Mouse (Mus musculus): ENCODE results near the gene Acox3.

Gene Acox3

DNA sequence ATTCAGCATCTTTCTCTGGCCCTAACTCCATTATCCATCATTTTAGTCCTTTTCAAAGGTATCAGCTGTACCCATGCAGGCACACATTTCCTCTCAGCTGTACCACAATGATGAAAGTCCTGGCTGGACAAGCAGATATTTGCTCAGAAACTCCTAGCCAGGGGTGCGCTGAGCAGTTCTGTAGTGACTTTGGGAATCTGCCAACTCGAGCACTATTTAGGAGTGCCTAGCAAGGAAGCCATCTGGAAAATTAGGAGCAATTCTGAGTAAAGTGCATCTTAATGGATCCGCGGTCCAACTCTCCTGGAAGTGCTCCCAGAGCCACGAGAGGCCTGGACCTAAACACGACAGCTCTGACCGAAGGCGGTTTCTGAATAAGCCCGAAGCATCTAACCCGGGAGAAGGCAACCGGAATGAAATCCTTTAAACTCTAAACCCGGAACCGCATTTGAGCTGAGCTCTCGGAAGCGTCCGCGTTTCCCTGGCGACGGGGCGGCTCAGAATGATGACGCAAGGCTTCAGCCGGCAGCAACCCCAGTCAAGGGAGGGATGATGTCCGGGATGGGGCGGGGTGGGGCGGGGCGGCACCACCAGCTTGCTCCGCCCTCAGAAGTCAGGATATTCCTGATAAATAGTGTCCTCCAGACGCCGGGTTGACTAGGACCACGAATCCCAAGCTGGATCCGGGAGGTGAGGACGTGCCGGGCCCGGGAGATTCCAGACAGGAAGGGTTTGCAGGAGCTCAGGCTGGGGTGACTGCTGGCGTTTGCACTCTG, at the start of gene Acox3:
Gene Acox3, plus strand, starts transcription at position 596 of the 776 bp plus-strand sequence.
- peak; percentile 82 to 89 for DNase-seq (ENCODE audit: low read depth in 2 of 2, low spot score in 2 of 2)

GRCm38 (mm10) chr5:35536271-35536670, 46.6 kb upstream of the Acox3 start:
- DNase-seq (ENCODE audit: low read depth in 2 of 2, low spot score in 2 of 2): no peak

DNA sequence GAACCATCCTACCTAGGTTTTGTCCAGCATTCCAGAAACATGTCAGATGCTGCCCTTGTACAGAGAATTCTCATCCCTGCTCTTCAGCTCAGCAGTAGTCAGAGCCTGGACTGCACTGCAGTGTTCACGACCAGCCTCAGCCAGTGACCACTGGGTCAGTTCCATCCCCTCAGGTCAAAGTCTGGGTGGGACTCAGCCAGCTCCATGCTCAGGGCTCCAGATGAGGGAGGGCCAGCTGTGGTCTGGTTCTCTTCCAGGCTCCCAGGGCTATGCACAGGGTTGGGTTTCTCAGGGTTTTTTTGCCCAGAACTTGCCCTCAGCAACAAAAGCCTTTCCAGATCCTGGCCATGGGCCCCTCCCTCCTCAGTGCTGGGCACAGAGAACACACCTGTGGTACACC, 45.4 kb upstream of the Acox3 start:
- DNase-seq (ENCODE audit: low read depth in 2 of 2, low spot score in 2 of 2): no peak

DNA sequence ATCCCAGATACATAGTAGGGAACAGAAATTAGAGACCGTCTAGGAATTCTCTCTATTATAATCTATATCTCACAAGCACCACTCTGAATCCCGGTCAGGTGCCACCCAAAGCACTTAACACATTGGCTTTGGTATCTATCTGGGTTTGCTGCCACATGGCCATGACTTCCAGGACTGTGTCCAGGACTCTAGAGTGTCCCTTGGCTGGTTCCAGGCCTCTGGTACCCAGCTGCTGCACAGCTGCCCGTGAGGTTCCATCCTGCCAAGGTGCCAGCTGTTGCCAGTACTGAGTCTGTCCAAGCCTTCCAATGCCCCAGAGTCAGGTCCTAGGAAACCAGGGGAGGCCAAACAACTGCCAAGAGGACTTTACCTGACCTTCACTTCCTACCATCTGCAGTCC, 44.8 kb upstream of the Acox3 start:
- no peak for DNase-seq (ENCODE audit: low read depth in 2 of 2, low spot score in 2 of 2)

GRCm38 (mm10) chr5:35539576-35539975, 43.3 kb upstream of the Acox3 start:
- DNase-seq (ENCODE audit: low read depth in 2 of 2, low spot score in 2 of 2): no peak

DNA sequence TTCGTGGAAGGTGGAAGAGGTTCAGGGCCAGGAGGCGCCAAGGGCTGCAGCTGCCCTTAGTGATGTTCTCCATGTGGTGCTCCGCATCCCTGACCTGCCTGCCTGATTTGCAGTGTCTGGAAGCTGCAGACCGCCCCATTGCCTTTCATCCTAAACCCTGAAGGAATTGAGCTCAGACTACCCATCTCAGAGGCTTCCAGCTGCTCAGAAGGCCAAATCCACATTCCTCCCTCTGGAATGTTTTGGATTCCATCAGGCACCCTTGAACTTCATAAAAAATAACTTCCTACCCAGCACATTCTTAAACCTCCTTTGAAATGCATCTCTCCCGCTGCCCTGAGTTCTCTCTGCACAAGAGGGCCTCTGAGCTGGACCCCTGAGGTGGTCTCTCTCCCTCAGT, 42.3 kb upstream of the Acox3 start:
- DNase-seq (ENCODE audit: low read depth in 2 of 2, low spot score in 2 of 2): no peak

- no peak for DNase-seq (ENCODE audit: low read depth in 2 of 2, low spot score in 2 of 2)
These were observed 41.6 kb upstream of the Acox3 start for GRCm38 (mm10) chr5:35541059-35541790.

DNA sequence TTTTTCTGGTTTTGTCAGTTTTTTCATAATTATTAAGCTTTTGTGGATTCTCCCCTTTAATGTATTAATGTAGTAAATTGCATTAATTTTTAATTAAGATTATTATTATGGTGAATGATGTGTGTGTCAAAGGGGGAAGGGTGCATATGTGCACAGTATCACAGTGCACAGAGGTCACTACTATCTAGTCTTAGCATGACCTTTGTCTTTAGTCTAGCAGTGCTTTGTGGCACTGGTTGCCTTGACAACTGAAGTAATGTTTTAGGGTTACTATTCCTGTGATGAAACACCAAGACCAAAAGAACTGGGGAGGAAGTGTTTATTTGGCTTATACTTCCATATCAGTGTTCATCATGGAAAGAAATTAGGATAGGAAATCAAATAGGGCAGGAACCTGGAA, 36.7 kb upstream of the Acox3 start:
- no peak for DNase-seq (ENCODE audit: low read depth in 2 of 2, low spot score in 2 of 2)

DNA sequence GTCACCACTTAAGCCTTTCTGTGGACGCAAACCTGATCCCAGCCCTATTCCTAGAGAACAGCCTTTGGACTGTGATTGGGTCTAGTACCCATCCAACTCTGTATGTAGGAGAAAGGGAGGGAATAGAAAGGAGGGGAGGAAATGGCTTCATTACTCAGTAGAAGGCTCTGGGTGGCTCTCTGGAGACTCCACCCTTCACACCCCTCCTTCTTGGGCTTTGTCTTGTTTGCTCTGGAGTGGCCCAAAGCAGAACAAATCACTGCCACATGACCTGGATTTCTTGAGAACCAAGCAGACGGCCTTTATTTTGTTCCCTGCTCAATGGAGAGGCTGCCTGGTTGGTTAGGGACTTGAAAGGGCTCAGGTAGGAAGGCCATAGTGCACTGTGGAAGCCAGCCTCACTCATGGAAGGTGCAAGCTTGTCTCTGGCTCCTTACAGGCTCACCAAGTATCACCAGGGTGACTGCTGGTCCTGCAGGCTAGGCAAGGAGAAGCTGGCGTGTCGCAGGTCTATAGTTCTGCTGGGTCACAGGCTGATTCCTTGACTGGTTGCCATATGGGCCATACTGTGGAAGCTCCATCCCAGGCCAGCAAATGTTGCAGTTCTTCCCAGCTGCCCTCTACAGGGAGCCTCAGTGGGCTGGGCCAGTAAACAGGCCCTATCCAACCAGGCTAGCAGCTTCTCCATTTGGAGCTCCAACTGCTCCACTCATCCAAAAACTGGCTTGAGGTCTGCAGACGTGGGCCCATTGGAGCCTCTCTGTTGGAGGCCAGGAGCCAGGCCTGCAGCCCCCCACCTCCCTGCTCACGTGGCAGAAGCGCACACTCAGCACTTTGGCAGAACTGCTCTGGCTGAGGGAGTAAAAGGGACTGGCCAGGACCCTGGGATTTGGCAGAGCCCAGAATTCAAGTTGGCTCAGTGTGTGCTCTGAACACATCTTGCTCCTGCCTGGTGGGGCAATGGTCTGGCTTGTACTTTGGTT, 30.7 kb upstream of the Acox3 start:
- DNase-seq (ENCODE audit: low read depth in 2 of 2, low spot score in 2 of 2): no peak

DNA sequence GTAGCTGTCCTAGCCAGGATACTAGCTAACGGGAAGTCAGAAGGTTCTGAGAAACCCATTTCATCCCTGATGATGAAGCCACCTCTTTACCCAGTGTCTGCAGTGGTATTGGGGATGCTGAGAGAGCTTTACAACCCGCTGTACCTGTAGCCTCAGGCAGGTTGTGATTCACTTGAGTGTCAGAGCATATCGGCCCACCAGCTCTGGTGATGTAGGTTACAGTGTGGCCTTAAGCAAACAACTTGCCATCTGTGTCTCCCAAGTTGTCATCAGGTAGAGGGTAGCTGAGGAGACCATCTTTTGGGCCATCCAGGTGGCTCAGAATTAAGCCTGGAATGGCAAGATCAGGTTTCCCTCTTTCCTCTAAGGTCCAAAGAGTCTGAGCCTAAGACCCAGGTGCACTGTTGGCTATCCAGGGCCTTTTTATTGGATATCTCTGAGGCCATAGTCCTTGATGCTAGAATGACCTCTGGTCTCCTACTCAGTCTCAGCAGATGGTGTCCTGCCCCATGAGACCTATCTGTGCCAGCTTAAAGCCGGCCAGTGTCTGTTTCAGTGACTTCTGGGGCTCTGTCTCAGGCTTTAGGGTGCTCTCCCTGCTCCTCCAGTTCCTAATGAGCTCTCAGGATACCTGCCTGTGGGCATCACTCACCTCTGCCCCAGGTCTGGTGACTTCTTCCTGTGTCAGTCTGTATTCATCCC, 29.9 kb upstream of the Acox3 start:
- no peak for DNase-seq (ENCODE audit: low read depth in 2 of 2, low spot score in 2 of 2)

GRCm38 (mm10) chr5:35556393-35556792, 26.4 kb upstream of the Acox3 start:
- DNase-seq (ENCODE audit: low read depth in 2 of 2, low spot score in 2 of 2): no peak

DNA sequence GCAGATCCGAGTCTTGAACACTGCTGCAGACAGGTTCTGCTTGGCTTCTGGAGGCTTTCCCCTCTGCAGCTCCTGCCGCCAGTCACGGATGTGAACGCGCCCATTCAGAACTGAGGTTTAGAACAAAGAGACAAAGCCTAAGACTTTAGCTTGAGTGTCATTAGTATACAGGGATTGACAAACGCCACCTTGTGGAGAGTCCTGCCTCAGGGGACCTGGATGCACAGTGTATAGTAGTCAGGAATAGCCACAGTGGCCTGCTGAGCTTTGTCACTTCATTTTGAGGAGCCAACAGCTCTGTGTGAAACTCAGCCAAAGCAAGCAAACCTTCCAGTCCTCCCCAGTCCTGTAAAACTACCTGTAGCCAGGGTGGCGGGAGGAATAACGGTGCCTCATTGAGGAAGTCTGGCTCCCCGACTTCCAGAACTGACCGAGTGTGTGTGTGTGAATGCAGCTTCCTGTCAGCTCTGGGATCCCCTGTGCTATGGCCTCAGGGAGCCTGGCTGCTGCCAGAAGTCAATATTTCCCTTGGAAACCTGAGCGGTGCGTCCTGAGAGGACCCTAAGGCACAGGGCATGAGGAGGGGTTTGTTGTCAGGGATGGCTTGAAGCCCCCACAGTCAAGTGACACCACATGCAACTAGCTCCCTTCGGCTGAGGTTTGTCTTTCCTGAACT, 24.8 kb upstream of the Acox3 start:
- DNase-seq (ENCODE audit: low read depth in 2 of 2, low spot score in 2 of 2): no peak

DNA sequence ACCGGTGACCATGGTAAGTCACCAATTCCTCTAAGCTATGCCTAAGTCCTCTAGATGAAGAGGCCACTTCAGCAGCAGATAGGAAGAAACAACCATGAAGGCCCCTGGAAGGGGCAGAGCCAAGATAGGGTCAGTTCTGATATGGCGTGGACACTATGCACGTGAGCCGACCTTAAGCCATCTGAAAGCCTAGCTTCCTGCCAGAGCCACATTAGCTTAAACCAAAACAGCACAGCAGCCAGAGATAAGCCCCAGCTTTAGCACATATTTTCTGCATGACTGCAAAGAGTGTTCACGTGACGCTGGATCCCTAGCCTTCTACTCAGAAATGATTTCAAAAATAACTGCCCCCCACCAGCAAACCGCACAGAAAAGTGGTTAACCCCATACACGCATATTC, 23.4 kb upstream of the Acox3 start:
- DNase-seq (ENCODE audit: low read depth in 2 of 2, low spot score in 2 of 2): no peak

GRCm38 (mm10) chr5:35562616-35563015, 20.2 kb upstream of the Acox3 start:
- no peak for DNase-seq (ENCODE audit: low read depth in 2 of 2, low spot score in 2 of 2)

GRCm38 (mm10) chr5:35563449-35563848, 19.4 kb upstream of the Acox3 start:
- DNase-seq (ENCODE audit: low read depth in 2 of 2, low spot score in 2 of 2): peak; percentile 56 to 65

DNA sequence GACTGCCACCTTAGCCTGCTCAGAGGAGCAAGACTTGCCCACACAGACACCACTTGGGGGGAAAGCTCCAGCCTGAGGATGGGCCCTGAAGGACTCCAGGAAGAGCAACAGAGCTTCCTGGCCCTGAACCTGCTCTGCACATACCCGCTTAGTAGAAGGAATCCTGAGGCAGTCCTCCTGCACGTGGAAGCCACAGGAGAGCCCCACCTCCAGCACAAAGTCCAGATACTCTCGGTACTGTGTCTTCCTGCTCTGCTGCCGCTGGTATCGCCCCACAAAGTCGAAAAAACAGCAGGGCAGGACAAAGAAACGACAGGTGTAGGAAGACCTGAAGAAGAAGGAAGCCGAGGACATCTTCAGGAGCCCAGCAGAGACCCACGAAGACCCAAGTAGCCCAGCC, 17.6 kb upstream of the Acox3 start:
- no peak for DNase-seq (ENCODE audit: low read depth in 2 of 2, low spot score in 2 of 2)

- no peak for DNase-seq (ENCODE audit: low read depth in 2 of 2, low spot score in 2 of 2)
These were observed 16.2 kb upstream of the Acox3 start for GRCm38 (mm10) chr5:35566632-35567031.

DNA sequence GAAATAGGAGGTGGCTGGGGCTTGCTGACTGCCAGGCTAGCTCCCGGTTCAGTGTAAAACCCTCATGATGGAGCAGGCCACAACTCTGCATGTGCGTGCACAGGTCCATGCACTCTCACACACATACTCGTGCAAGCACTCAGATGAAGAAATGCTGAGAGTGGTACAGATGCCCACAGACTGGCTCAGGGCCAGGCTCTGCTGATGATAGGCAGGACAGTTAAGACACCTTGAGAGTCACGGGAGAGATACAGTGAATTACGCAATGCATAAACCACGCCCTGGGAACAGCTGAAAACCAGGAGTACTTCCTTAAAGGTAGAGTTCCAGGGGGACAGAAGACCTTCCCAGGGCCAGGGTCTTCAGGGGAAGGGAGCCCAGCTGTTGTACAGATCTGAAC, 11.3 kb upstream of the Acox3 start:
- no peak for DNase-seq (ENCODE audit: low read depth in 2 of 2, low spot score in 2 of 2)

GRCm38 (mm10) chr5:35574653-35575599, 7.9 kb upstream of the Acox3 start, which contains the start of gene Trmt44:
Trmt44 (minus strand) TSS chr5:35575070.
- peak; percentile 68 to 78 for DNase-seq (ENCODE audit: low read depth in 2 of 2, low spot score in 2 of 2)
